Mouse (Mus musculus): ENCODE measurements at regions not wholly inside any gene's neighbourhood (a gene's known extent, or its start where the extent isn't known, plus 50 kb on each side); places are given as distances from the start of the nearest gene placed in this dataset.
"Not testable (repeated sequence)": the region's sequence is repeated elsewhere in the genome, so short reads cannot be mapped to it uniquely, and the experiment has no call there.

DNA sequence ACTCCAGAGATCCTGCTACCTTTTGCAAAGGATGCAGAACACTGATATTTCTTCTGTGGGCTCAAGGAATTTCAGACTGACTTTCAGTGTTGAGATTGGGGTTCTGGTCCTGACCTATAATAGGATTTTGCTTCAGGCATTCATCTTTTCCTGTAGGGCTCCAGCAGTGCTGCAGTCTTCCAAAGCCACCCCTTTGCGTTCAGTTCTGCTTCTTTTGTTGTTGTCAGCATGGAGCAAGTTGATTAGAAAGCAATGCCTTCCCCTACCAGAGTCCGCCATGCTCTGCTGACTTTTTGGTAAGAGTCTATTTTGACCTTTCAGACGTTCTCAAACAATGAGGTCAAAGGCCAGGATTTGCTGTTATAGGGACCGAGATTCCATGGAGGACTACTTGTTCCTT lies 297.0 kb downstream of the Impad1 start:
- Histone ChIP-seq H3K36me3 (no peaks in the 10 kb centered on the region), H3K4me3 (replicated peaks) (no peak overlapping the region), H3K4me1 (no peaks in the 10 kb centered on the region), H3K27ac (replicated peaks) (no peak overlapping the region), H3K9ac (no peak overlapping the region), H3K4me2 (replicated peaks) (no peak overlapping the region), H3K9me3 (replicated peaks) (no peaks in the 10 kb centered on the region), H3K27me3 (no peaks in the 10 kb centered on the region)
- ATAC-seq (ENCODE audit: insufficient number of reproducible peaks, low FRiP score, low TSS enrichment, low read depth), result no peak
- 45% methylated on average over 4 of the region's 4 CpGs for WGBS

DNA sequence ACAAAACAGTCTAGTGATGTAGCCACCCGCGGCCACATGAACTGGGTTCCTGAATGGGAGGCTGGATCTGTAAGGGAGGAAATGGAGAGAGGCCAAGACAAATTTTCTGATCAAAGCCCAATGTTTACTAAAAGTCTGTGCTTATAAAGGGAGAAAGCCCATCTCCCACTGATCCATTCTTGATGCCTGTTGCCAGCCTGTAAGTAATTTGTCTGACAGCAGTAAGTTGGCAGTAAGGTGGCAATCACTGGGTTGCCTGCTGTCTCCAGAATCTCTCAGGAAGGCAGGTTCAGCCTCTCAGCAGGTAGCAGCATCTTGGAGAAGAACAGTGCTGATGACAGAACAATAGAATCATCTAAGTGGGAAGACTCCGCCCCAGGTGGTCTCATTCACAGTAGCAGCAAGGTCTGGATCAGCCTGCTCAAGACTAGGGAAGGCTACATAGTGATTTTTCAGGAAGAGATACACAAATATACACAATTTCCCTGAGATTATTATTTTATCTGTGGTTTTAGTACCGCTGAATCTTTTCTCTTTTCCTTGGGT lies 327.9 kb downstream of the Impad1 start:
- no peaks in the 10 kb centered on the region for H3K4me1 ChIP-seq
- ATAC-seq (ENCODE audit: insufficient number of reproducible peaks, low FRiP score, low TSS enrichment, low read depth), result no peak
- H3K27me3 ChIP-seq, result no peaks in the 10 kb centered on the region
- H3K36me3 ChIP-seq, result no peaks in the 10 kb centered on the region
- WGBS, result 57% methylated on average over 4 of the region's 4 CpGs
- H3K27ac ChIP-seq (replicated peaks), result no peak overlapping the region
- no peak overlapping the region for H3K9ac ChIP-seq
- no peak overlapping the region for H3K4me3 ChIP-seq (replicated peaks)
- no peaks in the 10 kb centered on the region for H3K9me3 ChIP-seq (replicated peaks)
- no peak overlapping the region for H3K4me2 ChIP-seq (replicated peaks)

GRCm38 (mm10) chr4:4464130-4464700 lies 328.9 kb downstream of the Impad1 start:
- Histone ChIP-seq H3K4me2 (replicated peaks) (no peak overlapping the region), H3K9ac (no peak overlapping the region), H3K27ac (replicated peaks) (no peak overlapping the region), H3K4me3 (replicated peaks) (no peak overlapping the region), H3K9me3 (replicated peaks) (0 out of 2 replicates have a peak, but pooled peaks cover 4% of the 10 kb centered on the region), H3K27me3 (no peaks in the 10 kb centered on the region), H3K36me3 (no peaks in the 10 kb centered on the region), H3K4me1 (no peaks in the 10 kb centered on the region)
- WGBS, result 55% methylated on average over 4 of the region's 4 CpGs
- ATAC-seq (ENCODE audit: insufficient number of reproducible peaks, low FRiP score, low TSS enrichment, low read depth), result no peak

DNA sequence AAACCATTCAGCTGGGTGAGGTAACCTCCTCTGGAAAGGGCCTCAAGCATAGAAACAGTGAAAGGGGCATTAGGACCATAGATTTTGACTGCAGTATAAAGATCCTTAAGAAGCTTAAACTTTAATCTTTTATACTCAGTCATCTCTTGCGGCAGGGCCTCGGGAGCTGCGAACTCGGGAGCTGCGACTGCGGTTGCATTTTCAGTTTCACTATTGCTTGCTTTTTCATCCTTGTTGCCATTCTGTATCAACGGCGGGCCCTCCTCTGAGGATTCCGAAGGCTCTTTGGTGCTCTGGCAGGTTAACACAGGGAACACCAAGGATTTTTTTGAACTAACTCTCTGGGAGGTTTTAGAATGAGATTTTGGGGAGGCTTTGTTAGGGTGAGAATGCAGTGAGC lies 333.9 kb downstream of the Impad1 start:
- H3K27ac ChIP-seq (replicated peaks), result no peak overlapping the region
- no peaks in the 10 kb centered on the region for H3K36me3 ChIP-seq
- H3K4me3 ChIP-seq (replicated peaks), result no peak overlapping the region
- H3K4me2 ChIP-seq (replicated peaks), result no peak overlapping the region
- H3K9me3 ChIP-seq (replicated peaks), result 0 out of 2 replicates have a peak, but pooled peaks cover 4% of the 10 kb centered on the region
- no peak for ATAC-seq (ENCODE audit: insufficient number of reproducible peaks, low FRiP score, low TSS enrichment, low read depth)
- H3K27me3 ChIP-seq, result no peaks in the 10 kb centered on the region
- no peaks in the 10 kb centered on the region for H3K4me1 ChIP-seq
- WGBS, result 85% methylated on average over 9 of the region's 9 CpGs
- H3K9ac ChIP-seq, result no peak overlapping the region

DNA sequence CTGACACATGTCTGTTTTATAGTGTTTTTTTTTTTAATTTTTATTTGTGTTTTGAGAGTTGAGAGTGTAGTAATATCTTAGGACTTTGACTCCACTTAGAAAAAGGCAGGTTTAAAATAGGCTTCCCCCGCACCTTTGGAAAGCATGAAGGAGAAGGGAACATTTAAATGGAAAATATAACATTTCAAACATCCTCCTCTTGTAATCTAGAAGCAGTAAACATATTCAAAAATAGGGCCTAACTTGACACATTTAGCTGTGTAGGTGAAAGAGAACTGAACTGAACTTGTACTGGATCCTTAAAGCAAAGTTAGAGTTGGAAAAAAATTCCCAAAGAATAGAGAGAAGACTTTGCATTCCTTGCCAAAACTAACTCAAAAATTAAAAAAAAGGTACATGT lies 343.1 kb downstream of the Impad1 start:
- H3K9ac ChIP-seq, result no peak overlapping the region
- WGBS, result 96% methylated on average over 1 of the region's 1 CpGs
- no peak for ATAC-seq (ENCODE audit: insufficient number of reproducible peaks, low FRiP score, low TSS enrichment, low read depth)

DNA sequence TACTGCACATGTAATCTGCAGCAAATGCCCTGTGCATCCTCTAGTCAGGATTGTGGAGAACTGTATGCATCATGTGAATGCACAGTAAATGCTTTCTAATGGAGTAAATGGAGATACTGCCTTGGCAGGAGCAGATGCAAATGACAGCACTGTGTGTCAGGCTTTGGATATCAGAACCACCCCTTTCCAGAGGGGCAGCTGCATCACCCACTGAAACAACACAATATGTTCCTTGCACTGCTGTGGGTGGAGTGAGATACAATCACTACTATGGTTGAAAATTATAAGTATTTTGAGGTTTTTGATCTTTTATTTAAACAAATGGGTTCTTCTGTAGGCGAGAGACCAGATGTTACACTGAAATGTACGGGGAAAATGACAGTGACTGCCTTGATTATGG lies 350.5 kb downstream of the Impad1 start:
- no peak for ATAC-seq (ENCODE audit: insufficient number of reproducible peaks, low FRiP score, low TSS enrichment, low read depth)
- H3K9me3 ChIP-seq (replicated peaks), result no peaks in the 10 kb centered on the region
- H3K4me3 ChIP-seq (replicated peaks), result no peak overlapping the region
- H3K4me2 ChIP-seq (replicated peaks), result no peak overlapping the region
- no peaks in the 10 kb centered on the region for H3K27me3 ChIP-seq
- H3K36me3 ChIP-seq, result no peaks in the 10 kb centered on the region
- WGBS, result 79% methylated on average over 2 of the region's 2 CpGs
- H3K27ac ChIP-seq (replicated peaks), result no peak overlapping the region
- H3K9ac ChIP-seq, result no peak overlapping the region
- no peaks in the 10 kb centered on the region for H3K4me1 ChIP-seq

More for the DNA sequence above, 343.1 kb downstream of the Impad1 start:
- Histone ChIP-seq H3K4me2 (replicated peaks) (no peak overlapping the region), H3K36me3 (no peaks in the 10 kb centered on the region), H3K27ac (replicated peaks) (no peak overlapping the region), H3K4me3 (replicated peaks) (no peak overlapping the region), H3K9me3 (replicated peaks) (no peaks in the 10 kb centered on the region), H3K4me1 (no peaks in the 10 kb centered on the region), H3K27me3 (no peaks in the 10 kb centered on the region)

GRCm38 (mm10) chr4:4437559-4437958 lies 355.6 kb downstream of the Impad1 start:
- no peak for ATAC-seq (ENCODE audit: insufficient number of reproducible peaks, low FRiP score, low TSS enrichment, low read depth)
- WGBS, result 84% methylated on average over 1 of the region's 1 CpGs
- H3K9ac ChIP-seq, result no peak overlapping the region
- no peak overlapping the region for H3K27ac ChIP-seq (replicated peaks)
- no peaks in the 10 kb centered on the region for H3K9me3 ChIP-seq (replicated peaks)
- no peaks in the 10 kb centered on the region for H3K36me3 ChIP-seq
- H3K4me2 ChIP-seq (replicated peaks), result no peak overlapping the region
- H3K27me3 ChIP-seq, result no peaks in the 10 kb centered on the region
- H3K4me3 ChIP-seq (replicated peaks), result no peak overlapping the region
- no peaks in the 10 kb centered on the region; the same call in 1 of the 2 replicates for H3K4me1 ChIP-seq

GRCm38 (mm10) chr4:4424526-4424925 lies 347.2 kb upstream of the Sdr16c6 start:
- not testable (repeated sequence) for H3K9ac ChIP-seq; H3K27ac ChIP-seq (replicated peaks); ATAC-seq (ENCODE audit: insufficient number of reproducible peaks, low FRiP score, low TSS enrichment, low read depth); H3K9me3 ChIP-seq (replicated peaks); H3K4me1 ChIP-seq; H3K4me3 ChIP-seq (replicated peaks); H3K4me2 ChIP-seq (replicated peaks); H3K36me3 ChIP-seq; H3K27me3 ChIP-seq
- 28% methylated on average over 7 of the region's 7 CpGs for WGBS

- Histone ChIP-seq H3K4me3 (replicated peaks) (no peak overlapping the region), H3K4me1 (no peaks in the 10 kb centered on the region), H3K9ac (no peak overlapping the region), H3K27ac (replicated peaks) (no peak overlapping the region), H3K27me3 (no peaks in the 10 kb centered on the region), H3K4me2 (replicated peaks) (no peak overlapping the region), H3K36me3 (no peaks in the 10 kb centered on the region), H3K9me3 (replicated peaks) (no peaks in the 10 kb centered on the region)
- 70% methylated on average over 2 of the region's 2 CpGs for WGBS
- no peak for ATAC-seq (ENCODE audit: insufficient number of reproducible peaks, low FRiP score, low TSS enrichment, low read depth)
Measured at GRCm38 (mm10) chr4:4403812-4404211, 326.5 kb upstream of the Sdr16c6 start.

DNA sequence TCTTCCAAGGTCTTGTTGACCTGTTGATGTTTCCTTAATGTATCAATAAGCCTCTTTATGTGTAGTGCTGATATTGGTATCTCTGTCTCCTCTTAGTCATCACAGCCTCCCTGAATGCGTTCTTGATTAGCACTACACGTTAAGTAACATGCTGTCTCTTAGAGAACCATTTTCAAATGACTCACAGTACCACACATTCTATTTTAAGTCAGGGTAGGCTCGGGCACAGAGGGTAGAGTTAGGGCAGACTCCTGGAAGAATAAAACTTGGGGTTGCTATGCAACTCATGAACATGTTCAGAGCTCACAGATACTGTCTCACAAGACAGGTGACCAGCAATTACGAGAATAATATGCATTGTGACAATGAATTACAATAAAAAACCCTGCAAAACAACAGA lies 320.1 kb upstream of the Sdr16c6 start:
- no peak overlapping the region for H3K4me3 ChIP-seq (replicated peaks)
- no peaks in the 10 kb centered on the region for H3K27me3 ChIP-seq
- no peak overlapping the region for H3K4me2 ChIP-seq (replicated peaks)
- no peaks in the 10 kb centered on the region for H3K9me3 ChIP-seq (replicated peaks)
- H3K36me3 ChIP-seq, result no peaks in the 10 kb centered on the region
- no peak overlapping the region for H3K27ac ChIP-seq (replicated peaks)
- H3K9ac ChIP-seq, result no peak overlapping the region
- ATAC-seq (ENCODE audit: insufficient number of reproducible peaks, low FRiP score, low TSS enrichment, low read depth), result no peak
- no peaks in the 10 kb centered on the region for H3K4me1 ChIP-seq
- 76% methylated on average over 4 of the region's 4 CpGs for WGBS

GRCm38 (mm10) chr4:4380024-4380590 lies 302.8 kb upstream of the Sdr16c6 start:
- Histone ChIP-seq H3K36me3 (no peaks in the 10 kb centered on the region), H3K9me3 (replicated peaks) (no peaks in the 10 kb centered on the region), H3K4me1 (no peaks in the 10 kb centered on the region), H3K27ac (replicated peaks) (no peak overlapping the region), H3K9ac (no peak overlapping the region), H3K27me3 (no peaks in the 10 kb centered on the region), H3K4me3 (replicated peaks) (no peak overlapping the region), H3K4me2 (replicated peaks) (no peak overlapping the region)
- ATAC-seq (ENCODE audit: insufficient number of reproducible peaks, low FRiP score, low TSS enrichment, low read depth), result no peak
- 86% methylated on average over 3 of the region's 3 CpGs for WGBS

GRCm38 (mm10) chr4:4335216-4335615 lies 257.9 kb upstream of the Sdr16c6 start:
- Histone ChIP-seq H3K27ac (replicated peaks) (no peak overlapping the region), H3K9ac (no peak overlapping the region), H3K9me3 (replicated peaks) (no peaks in the 10 kb centered on the region), H3K36me3 (no peaks in the 10 kb centered on the region), H3K4me3 (replicated peaks) (no peak overlapping the region), H3K4me2 (replicated peaks) (no peak overlapping the region), H3K27me3 (no peaks in the 10 kb centered on the region), H3K4me1 (no peaks in the 10 kb centered on the region)
- no peak; the same call in 1 of the 2 replicates for ATAC-seq (ENCODE audit: insufficient number of reproducible peaks, low FRiP score, low TSS enrichment, low read depth)
- 49% methylated on average over 2 of the region's 2 CpGs for WGBS

All from embryonic facial prominence, embryonic 15.5 days (tissue).